Mouse (Mus musculus) neural tube, embryonic 11.5 days (tissue): Measurements from ENCODE around the gene Fhl3. TPM values are rescaled to one million over a fixed set of nuclear protein-coding genes. Genes with fewer than 3 reads are reported as not detected.

Experiments
- ATAC-seq: fragments of 200-750 bp; cut with Nextera tagmentation; 2 replicates; pipeline ENCODE4 v1.8.0; 2017; ENCODE audit warnings: moderate number of reproducible peaks, mild to moderate bottlenecking, moderate TSS enrichment, moderate library complexity; ENCODE audit not compliant: insufficient read depth, low FRiP score, low TSS enrichment
- DNase-seq: peaks from one replicate; pipeline ENCODE4 v3.0.0-alpha.2; 2015; ENCODE audit warnings: low spot score
- H3K27ac ChIP-seq: fragments of 300-500 bp; sonication (generic); 2 replicates; pipeline ENCODE4 v1.5.1; 2014; ENCODE audit warnings: low read depth, mild to moderate bottlenecking, low read length
- H3K27me3 ChIP-seq: fragments of 300-500 bp; sonication (generic); 2 replicates; pipeline ENCODE4 v1.6.1; 2014; ENCODE audit warnings: mild to moderate bottlenecking, low read length, mixed read lengths; ENCODE audit not compliant: control insufficient read depth, insufficient read depth
- H3K36me3 ChIP-seq: fragments of 300-500 bp; sonication (generic); 2 replicates; pipeline ENCODE4 v1.6.1; 2014; ENCODE audit warnings: mild to moderate bottlenecking, low read length, moderate library complexity, mixed read lengths; ENCODE audit not compliant: control insufficient read depth, insufficient read depth
- H3K4me1 ChIP-seq: fragments of 300-500 bp; sonication (generic); 2 replicates; pipeline ENCODE4 v1.6.1; 2014; ENCODE audit warnings: low read length, mixed read lengths; ENCODE audit not compliant: control insufficient read depth, insufficient read depth
- H3K4me2 ChIP-seq: fragments of 300-500 bp; sonication (generic); 2 replicates; pipeline ENCODE4 v1.6.1; 2014; ENCODE audit warnings: low read depth, mild to moderate bottlenecking, moderate library complexity
- H3K4me3 ChIP-seq: fragments of 300-500 bp; sonication (generic); 2 replicates; pipeline ENCODE4 v1.5.1; 2014; ENCODE audit warnings: low read depth, low read length
- H3K9ac ChIP-seq: fragments of 300-500 bp; sonication (generic); 2 replicates; pipeline ENCODE4 v1.6.1; 2014; ENCODE audit warnings: mild to moderate bottlenecking, low read length
- H3K9me3 ChIP-seq: fragments of 300-500 bp; sonication (generic); 2 replicates; pipeline ENCODE4 v1.6.1; 2016; ENCODE audit warnings: low read length; ENCODE audit not compliant: control insufficient read depth
- WGBS: fragments of 180-500 bp; shearing (Covaris S2); extraction: QIAGEN DNeasy Blood & Tissue Kit; methylation state at CpG from one replicate; pipeline ENCODE4 v1.1.7; 2014; 5-methylcytosine and 5-hydroxymethylcytosine counted together
- polyA plus RNA-seq: library from polyadenylated mRNA; unstranded; fragments of >200 nt; fragmentation: Nextera tagmentation; extraction: Ambion mirVana; gene quantifications from 2 replicates; pipeline ENCODE4 v1.2.1, GENCODE M21; 2014

Fhl3 gene
- polyA plus RNA-seq, 1 experiment from 2014 or later, result 6.2 TPM

DNA sequence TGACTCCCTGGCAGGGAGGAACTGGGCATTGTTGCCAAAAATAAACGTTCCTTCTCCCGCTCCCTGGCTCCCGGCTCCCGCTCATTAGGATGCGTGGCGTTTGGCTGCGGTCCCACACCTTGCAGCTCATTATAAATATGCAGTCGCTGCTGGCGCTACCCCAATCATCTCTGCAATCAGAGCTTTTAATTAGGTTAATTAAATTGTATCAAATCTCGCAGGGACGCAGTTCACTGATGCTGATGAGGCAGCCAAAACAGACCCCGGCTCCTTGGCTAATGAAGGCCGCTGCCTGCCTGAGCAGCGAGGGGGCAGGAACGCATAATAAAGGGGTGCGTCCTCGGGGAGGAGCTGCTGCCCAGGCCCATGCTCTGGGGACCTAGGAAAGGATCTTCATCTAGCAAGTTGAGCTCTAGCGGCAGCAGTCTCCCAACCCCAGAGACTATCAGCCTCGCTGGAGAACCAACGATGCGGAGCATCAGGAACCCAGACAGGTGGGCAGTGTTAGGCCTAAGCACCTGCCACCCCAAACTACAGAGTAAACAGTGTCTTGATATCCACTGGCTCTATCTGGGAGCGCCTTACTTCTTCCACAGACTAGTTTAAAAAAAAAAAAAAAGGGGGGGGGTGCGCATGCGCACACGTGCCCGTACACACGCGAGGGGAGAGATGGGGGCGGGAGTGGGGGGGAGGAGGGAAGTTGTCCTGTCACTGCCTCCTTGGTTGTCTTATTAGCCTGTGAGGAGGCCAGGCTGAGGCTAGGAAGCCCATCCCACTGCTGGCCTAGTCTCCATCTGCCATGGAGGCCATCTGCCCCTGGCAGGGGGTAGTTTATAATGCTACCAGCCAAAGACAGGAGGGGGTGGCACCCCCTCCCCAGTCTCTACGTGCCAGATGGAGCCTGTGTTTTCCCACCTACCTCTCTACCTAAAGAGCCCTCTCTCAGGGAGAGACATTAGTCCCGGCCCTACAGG lies 27.9 kb upstream of the Fhl3 start:
- WGBS, result 5% methylated on average over 29 of the region's 31 CpGs
- peak overlapping the region; percentile 37 for H3K4me2 ChIP-seq
- H3K27ac ChIP-seq, result 0 out of 2 replicates have a peak overlapping the region, but pooled peaks have one; percentile 34
- no peak overlapping the region for H3K4me3 ChIP-seq
- H3K27me3 ChIP-seq, result peaks cover 24% of the 10 kb centered on the region
- peak; percentile 53 for DNase-seq
- H3K9me3 ChIP-seq, result no peaks in the 10 kb centered on the region
- H3K4me1 ChIP-seq, result peaks cover 25% of the 10 kb centered on the region
- H3K9ac ChIP-seq, result peak overlapping the region; percentile 29
- H3K36me3 ChIP-seq, result no peaks in the 10 kb centered on the region
- ATAC-seq, result peak; percentile 7; the same call in 1 of the 2 replicates

DNA sequence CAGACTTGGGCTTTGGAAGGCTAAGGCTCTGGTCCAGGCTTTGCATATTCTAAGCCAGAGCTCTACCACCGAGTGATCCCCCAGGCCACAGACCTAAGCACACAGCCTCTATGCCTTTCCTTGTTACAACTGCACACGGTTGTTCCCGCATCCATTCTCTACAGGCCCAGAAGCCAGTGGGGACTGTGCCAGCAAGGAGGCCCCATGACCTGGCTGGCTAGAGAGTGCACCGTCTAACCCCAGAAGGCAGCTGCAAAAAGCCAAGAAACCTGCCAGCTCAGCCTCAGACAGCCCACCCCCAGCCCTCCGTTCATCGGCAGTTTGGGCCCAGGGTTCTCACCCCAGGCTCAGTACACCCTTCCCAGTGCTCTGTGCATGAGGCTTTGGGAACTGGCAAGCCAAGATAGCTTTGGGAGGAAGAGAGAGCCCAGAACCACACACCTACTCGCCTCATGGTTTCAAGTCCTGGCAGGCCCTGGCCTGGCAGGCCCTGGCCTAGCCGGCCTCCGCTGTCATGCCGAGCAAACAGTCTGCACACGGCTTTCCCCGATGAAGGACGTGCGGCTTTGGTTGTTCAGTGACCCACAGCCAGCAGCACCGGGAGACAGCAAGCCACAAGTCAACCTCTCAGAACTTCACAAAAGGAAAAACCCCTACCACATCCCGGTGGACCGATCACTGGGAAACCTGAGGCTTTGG lies 26.0 kb upstream of the Fhl3 start:
- ATAC-seq, result no peak
- Histone ChIP-seq H3K4me2 (no peak overlapping the region), H3K4me3 (no peak overlapping the region), H3K27me3 (peaks cover 24% of the 10 kb centered on the region), H3K9me3 (no peaks in the 10 kb centered on the region), H3K9ac (no peak overlapping the region), H3K27ac (no peak overlapping the region), H3K36me3 (no peaks in the 10 kb centered on the region), H3K4me1 (peaks cover 19% of the 10 kb centered on the region)
- DNase-seq, result no peak
- WGBS, result 73% methylated on average over 17 of the region's 17 CpGs

DNA sequence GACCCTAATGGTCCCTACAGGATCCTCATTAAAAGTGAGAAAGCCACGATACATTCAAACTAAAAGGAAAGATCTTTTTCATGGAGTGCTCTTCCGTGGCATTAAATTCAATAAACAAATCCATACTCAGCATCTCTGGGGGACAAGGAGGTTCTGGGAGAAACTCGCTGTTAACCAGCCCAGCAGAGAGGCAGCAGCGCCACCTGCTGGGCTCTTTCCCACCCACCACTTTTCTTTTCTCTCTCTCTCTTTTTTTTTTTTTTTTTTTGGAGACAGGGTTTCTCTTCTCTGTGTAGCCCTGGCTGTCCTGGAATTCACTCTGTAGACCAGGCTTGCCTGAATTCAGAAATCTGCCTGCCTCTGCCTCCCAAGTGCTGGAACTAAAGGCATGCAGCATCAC lies 25.5 kb upstream of the Fhl3 start:
- DNase-seq (peak; percentile 82), ATAC-seq (no peak)
- WGBS, result 5% methylated on average over 4 of the region's 4 CpGs
- peaks cover 19% of the 10 kb centered on the region for H3K4me1 ChIP-seq
- no peaks in the 10 kb centered on the region for H3K9me3 ChIP-seq
- H3K4me3 ChIP-seq, result no peak overlapping the region
- H3K4me2 ChIP-seq, result no peak overlapping the region
- H3K27me3 ChIP-seq, result peaks cover 24% of the 10 kb centered on the region
- H3K36me3 ChIP-seq, result no peaks in the 10 kb centered on the region
- H3K9ac ChIP-seq, result no peak overlapping the region
- H3K27ac ChIP-seq, result no peak overlapping the region

DNA sequence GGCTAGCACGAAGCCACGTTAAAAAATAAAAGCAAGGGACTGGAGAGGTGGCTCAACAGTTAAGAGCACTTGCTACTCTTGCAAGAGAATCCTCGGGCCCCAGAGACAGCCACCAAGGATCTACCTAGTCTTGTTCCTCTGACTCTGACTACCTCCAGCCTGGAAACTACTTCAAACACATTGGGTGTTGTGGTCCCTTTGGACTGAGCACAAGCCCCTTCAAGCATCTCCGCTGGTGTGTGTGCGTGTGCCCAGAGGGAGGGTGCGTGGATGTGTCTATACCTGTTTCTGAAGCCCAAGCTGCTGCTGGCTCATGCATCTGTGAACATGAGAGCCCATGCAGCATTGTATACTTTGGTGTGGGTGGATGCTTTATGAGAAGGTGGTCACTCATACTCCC lies 24.5 kb upstream of the Fhl3 start:
- no peaks in the 10 kb centered on the region for H3K9me3 ChIP-seq
- no peak overlapping the region for H3K4me2 ChIP-seq
- peaks cover 2% of the 10 kb centered on the region; the same call in 1 of the 2 replicates for H3K36me3 ChIP-seq
- H3K9ac ChIP-seq, result no peak overlapping the region
- H3K27me3 ChIP-seq, result peaks cover 24% of the 10 kb centered on the region
- no peak for ATAC-seq
- DNase-seq, result no peak
- H3K4me3 ChIP-seq, result no peak overlapping the region
- no peak overlapping the region for H3K27ac ChIP-seq
- peaks cover 19% of the 10 kb centered on the region for H3K4me1 ChIP-seq
- 88% methylated on average over 6 of the region's 6 CpGs for WGBS

DNA sequence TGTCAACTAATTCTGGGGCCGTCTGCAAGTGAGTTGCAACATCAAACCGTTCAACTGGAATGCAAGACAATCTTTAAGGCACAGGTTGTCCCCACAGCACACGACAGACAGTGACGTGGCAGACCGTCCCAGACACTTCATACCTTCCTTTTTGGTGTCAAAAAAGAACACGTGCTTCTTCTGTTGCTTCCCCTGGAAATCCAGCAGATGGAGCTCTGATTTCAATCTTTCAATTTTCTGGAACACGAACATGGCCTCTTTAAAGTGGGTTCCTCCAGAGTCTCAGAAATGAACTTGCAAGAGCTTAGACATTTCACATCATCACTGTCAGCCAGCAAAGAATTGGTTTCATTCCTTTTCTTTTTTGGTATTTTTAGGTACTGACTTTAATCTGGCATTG lies 18.2 kb upstream of the Fhl3 start:
- peaks cover 11% of the 10 kb centered on the region for H3K36me3 ChIP-seq
- H3K27me3 ChIP-seq, result no peaks in the 10 kb centered on the region
- no peak overlapping the region for H3K9ac ChIP-seq
- no peak overlapping the region for H3K4me3 ChIP-seq
- DNase-seq (no peak), ATAC-seq (no peak)
- 68% methylated on average over 7 of the region's 7 CpGs for WGBS
- no peaks in the 10 kb centered on the region for H3K9me3 ChIP-seq
- no peak overlapping the region for H3K4me2 ChIP-seq
- H3K4me1 ChIP-seq, result no peaks in the 10 kb centered on the region
- no peak overlapping the region for H3K27ac ChIP-seq

DNA sequence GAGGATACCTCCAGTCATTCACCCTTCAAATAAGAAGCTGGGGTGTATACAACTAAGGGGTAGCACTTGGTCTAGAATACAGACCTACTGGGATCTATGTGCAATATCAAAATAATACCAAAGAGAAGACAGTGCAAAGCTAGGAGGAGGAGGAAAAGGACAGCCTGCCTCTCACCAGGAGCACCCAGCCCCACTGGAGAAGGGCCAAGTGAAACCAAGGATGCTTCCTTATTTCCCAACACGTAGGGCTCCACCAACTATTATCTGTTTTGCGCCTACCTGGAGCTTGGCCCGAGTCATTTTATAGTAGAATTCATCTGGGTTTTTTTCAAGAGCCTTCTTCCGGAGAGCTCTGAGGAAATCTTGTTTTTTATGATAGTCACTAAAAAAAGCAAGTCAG lies 17.0 kb upstream of the Fhl3 start:
- 94% methylated on average over 4 of the region's 4 CpGs for WGBS
- Histone ChIP-seq H3K27me3 (no peaks in the 10 kb centered on the region), H3K36me3 (peaks cover 11% of the 10 kb centered on the region), H3K9me3 (no peaks in the 10 kb centered on the region), H3K4me3 (no peak overlapping the region), H3K4me2 (no peak overlapping the region), H3K4me1 (no peaks in the 10 kb centered on the region), H3K27ac (no peak overlapping the region), H3K9ac (no peak overlapping the region)
- no peak for DNase-seq
- no peak for ATAC-seq

DNA sequence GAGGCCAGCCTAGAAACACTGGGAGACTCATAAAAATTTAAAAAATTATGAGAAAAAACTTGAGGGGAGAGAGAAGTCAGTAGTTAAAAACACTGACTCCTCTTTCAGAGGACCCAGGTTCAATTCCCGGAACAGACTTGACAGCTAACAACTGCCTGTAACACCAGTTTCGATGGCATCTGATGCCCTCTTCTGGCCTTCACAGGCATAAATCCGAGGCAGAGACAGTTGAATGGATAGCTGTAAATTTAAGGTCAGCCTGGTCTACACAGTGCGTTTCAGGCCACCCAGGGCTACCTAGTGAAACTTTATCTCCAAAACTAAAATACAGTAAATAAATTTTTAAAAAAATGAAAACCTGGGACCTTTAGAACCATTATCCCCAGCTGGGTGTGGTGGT lies 15.5 kb upstream of the Fhl3 start:
- Histone ChIP-seq H3K4me1 (no peaks in the 10 kb centered on the region), H3K4me2 (no peak overlapping the region), H3K27me3 (no peaks in the 10 kb centered on the region), H3K27ac (no peak overlapping the region), H3K9ac (no peak overlapping the region), H3K4me3 (no peak overlapping the region), H3K9me3 (no peaks in the 10 kb centered on the region), H3K36me3 (peaks cover 11% of the 10 kb centered on the region)
- 69% methylated on average over 4 of the region's 4 CpGs for WGBS
- DNase-seq (no peak), ATAC-seq (no peak)

DNA sequence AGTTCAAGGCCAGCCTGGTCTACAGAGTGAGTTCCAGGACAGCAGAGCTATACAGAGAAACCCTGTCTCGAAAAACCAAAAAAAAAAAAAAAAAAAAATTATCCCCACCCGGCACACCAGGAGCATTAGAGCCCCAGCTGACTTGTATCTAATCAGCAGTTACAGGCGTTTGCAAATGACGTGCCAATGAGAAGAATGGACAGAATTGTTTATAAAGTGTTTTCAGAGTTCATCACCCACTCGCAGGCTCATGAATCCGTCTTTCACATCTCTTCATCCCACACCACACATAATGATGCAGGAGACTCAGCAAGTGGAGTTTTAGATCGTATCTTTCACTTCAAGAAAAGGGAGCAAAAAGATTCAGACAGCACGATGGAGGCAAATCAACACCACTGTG lies 15.0 kb upstream of the Fhl3 start:
- Histone ChIP-seq H3K9me3 (no peaks in the 10 kb centered on the region), H3K4me3 (no peak overlapping the region), H3K27ac (no peak overlapping the region), H3K36me3 (peaks cover 11% of the 10 kb centered on the region), H3K27me3 (no peaks in the 10 kb centered on the region), H3K4me1 (no peaks in the 10 kb centered on the region), H3K9ac (no peak overlapping the region), H3K4me2 (no peak overlapping the region)
- 92% methylated on average over 8 of the region's 8 CpGs for WGBS
- no peak for DNase-seq
- ATAC-seq, result no peak
